Mouse (Mus musculus): ENCODE data around the gene Kifc3. TPM values are rescaled to one million over a fixed set of nuclear protein-coding genes. Genes with fewer than 3 reads are reported as not detected.
"Not testable (repeated sequence)": the region's sequence is repeated elsewhere in the genome, so short reads cannot be mapped to it uniquely, and the experiment has no call there.

The Kifc3 gene
- total RNA-seq (2021): 10 to 100 TPM in 1 of 2 experiments, 1 to 10 TPM in 1; 6.9 to 10.9 TPM
- long read RNA-seq, experiment 1, partial matches to known transcripts: 1 of 5 reads
- long read RNA-seq, experiment 1, other reads (novel, unspliced or antisense): 3 of 5 reads
- long read RNA-seq, experiment 2, partial matches to known transcripts: 3 of 11 reads
- long read RNA-seq, experiment 2, other reads (novel, unspliced or antisense): 5 of 11 reads

DNA sequence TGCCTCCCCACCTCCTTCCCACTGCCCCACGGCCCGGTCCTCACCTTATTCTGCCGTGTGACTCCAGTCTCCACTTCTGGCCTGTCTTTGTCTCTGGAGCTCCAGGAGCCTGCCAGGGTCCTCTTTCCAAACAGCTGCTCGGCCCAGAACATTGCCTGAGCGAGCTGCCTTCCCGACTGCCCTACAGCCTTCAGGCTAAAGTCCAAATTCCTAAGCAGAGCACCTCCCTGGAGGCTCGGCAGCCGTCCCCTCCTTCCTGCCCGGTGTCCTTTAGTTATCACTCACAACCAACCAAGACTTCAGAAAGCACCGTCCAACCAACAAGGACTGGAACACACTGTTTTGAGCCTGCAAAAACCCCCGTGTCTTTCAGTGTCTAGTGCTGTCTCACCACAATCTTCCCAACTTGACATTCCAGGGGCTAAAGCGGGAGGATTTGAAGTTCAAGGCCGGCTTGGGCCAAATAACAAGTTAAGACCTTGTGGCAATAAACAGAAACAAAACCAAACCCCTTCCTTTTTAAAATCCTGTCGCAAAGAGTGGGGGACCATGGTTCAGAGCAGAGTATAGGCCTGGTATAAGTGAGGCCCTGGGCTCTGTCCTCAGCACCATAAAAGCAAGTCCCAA is at the start of gene Kifc3:
Gene Kifc3, minus strand, starts transcription at position 164 of the 627 bp plus-strand sequence.
- peak; percentile 22 to 30 for DNase-seq
- intact Hi-C loops (cut with DNase I): loop anchor here (5.0 to 10.0 kb wide), 2 partner anchors 35 to 98 kb away; no protein-coding TSS in a partner anchor

DNA sequence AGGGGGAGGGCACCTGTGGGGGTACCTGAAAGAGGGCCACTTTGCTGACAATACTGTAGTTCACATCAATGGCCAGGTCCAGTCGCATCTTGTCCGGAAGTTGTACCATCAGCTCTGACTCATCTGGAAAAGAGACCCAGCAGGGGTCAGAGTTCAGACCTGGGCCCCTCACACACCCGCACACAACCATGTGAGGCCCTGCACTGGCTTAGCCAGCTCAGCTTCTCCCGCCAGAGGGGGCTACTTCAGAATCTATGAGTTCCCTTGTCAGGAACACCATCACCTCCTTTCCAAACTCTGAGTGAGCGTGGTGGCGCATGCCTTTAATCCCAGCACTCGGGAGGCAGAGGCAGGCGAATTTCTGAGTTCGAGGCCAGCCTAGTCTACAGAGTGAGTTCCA is 49.4 kb upstream of the Kifc3 start:
- intact Hi-C loops (cut with DNase I): no loop called here

DNA sequence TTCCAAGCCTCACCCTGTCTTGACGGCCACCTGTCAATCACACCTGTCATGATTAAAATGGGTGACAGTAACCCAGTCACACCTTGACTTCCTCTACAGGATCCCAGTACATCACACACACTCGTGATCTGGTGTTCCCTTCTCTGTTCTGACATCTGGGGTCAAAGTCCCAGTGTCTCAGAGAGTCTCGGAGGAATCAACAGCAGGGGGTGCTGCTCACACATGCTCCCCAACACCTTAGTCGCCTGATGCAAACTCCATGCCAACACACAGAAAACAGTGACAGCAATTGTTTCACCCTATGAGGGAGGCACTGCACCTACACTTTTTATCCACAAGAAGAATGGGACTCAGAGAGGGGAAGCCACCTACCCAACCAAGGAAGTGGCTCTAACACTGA is 47.2 kb upstream of the Kifc3 start:
- DNase-seq: no peak
- intact Hi-C loops (cut with DNase I): no loop called here

More for the DNA sequence above, 49.4 kb upstream of the Kifc3 start:
- DNase-seq: no peak

DNA sequence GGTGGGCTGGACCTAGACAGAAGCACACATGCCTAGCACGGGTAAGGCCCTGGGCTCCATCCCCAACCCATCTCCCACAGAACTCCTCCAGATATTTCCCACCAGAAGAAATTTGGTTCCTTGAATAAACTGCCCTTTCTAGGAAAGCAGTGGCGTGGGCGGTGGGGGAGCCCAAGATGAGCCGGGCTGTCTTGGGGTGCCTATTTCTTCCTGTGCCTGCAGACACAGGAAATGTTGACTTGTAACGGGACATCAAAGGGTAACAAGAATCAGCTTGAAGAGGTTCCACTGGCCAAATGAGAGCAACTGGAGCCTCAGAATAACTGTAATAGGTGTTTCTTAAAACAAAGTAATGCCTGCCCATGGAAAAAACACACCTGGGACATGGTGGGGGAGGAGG is 44.7 kb upstream of the Kifc3 start:
- DNase-seq: no peak
- intact Hi-C loops (cut with DNase I): no loop called here

DNA sequence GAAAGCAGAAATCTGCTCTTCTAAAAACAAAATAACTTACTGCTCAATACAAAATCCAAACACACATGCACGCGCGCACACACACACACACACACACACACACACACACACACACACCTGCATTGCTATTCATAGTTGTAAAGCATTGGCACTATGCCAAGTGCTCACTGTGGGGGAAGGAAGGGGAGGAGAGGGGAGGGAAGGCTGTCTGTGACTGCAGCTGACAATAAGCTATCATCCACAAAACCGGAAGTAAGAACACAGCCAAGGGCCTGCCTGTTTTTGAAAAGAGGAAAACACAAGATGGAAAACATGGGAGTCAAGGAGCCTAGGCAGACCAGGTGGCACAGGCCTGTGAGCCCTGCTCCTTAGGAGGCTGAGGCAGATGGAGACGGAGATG is 42.6 kb upstream of the Kifc3 start:
- peak in 1 of 2 experiments; percentile 17 for DNase-seq
- intact Hi-C loops (cut with DNase I): no loop called here

DNA sequence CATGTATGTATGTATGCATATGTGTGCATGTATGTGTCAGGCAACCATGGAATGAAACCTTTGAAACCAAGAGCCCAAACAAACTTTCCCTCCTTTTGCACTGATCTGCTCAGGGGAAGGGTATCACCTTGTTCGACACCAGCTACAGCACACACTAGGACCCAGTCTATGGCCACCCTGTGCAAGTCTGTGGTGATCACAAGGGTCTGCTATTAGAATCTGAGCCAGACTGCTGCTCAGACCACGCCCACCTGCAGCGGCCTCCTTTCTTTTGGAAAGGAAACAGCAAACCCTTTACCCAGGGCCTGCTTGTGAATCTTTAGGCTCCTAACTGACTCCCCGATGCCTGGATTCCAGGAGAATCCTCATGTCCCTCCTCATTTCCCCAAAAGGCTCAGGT is 41.2 kb upstream of the Kifc3 start:
- intact Hi-C loops (cut with DNase I): no loop called here
- DNase-seq: no peak

DNA sequence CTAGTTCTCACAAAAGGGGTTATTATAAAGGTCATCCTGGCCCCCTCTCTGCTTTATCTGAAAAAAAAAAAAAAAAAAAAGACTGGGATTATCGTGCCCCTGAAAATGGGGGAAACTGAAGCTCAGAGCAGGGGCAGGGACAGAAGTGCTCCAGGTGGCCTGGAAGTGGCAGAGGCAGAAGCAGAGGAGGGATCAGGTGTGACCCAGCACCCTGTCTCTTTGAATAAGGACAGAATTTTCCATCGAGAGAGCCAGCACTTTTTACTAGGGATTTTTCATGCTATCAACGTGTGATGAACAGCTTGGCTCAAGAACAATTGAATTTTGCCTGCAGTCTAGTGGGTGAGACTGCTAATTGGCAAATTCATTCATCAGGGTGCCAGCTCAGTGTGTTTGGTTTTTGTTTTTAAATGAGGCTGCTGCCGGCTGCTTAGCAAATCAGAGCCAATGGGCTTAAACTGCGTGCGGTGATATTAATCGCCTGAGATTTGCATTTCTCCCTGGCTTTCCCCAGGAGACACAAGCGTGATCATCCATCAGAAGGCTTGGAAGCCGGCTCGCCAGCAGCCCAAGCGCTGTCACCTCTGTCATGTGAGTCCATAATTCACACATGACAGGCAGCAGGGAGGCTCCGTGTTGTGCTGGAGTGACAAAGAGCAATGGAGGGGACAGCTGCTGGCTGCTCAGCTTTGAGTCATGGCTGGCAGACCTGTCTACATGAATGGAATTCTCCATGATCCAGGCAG is 40.4 kb upstream of the Kifc3 start:
- intact Hi-C loops (cut with DNase I): no loop called here
- no peak for DNase-seq

DNA sequence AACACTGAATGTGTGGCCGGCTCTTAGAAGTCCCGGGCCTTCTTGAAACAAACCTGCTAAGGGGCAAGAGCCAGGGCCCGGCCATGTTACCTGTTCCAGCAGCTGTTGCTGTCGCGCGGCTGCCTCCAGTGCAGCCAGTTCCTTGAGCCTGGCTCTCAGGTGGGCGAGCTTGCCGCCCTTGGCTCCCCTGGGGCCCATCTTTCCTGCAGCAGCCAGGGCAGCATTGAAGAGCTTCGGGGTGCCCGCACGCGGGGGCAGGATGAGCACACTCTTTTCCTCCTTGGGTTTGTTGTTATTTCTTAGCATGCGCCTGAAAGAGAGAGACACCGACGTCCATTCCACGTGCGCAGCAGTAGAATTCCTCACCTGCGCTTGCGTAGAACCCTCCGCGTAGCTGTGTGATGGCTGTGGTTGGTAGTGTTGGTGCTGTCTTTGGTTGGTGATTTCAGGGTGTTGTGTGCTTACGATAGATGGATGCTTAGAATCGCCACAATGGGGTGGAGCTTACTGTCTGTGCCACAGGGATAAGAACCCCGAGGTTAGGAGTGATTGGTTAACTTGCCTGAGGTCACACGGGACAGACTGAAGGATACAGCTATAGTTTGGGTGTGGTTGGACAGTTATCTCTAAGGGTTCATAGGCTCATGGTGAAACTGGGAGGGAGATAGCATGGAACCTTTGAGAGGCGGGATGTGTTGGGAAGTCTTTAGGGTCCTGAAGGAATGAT is 39.6 kb upstream of the Kifc3 start:
- intact Hi-C loops (cut with DNase I): no loop called here
- DNase-seq: no peak

DNA sequence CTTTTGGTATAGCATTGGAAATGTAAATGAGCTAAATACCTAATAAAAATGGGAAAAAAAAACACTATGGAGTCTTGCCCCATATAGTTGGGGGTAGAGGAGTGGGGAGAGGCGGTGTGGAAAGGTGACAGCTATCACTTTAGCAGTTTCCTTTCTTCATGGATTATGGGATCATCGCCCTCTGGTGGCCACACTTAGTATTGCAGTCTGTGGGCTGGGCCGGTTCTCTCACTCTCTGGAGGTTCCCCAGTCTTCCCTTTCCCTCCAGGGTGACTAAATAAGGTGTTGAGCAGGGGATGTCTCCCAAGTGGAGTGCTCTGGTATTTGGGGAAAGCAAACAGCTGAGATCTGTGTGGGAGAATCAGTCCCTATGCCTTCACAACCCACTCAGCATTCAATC is 33.1 kb upstream of the Kifc3 start:
- DNase-seq: peak; percentile 67 to 75
- intact Hi-C loops (cut with DNase I): no loop called here

DNA sequence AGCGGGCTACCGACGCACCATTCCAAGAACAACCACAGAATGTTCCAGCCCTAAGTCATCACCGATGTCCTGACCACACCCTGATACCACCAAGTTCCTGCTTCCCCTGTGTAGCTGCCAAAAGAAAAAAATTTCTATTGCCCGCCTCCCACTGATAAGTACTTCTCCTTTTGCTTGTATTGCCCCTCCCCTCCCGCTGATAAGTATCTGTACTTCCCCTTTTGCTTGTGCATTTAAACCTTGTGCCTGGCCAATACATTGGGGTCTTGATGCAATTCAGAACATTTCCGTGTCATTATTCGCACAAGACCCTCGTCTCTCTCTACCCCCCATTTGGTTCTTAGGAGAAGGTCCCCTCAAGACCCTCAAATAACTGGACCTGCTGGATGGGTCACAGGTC is 27.5 kb upstream of the Kifc3 start:
- intact Hi-C loops (cut with DNase I); DNase-seq: not testable (repeated sequence)

DNA sequence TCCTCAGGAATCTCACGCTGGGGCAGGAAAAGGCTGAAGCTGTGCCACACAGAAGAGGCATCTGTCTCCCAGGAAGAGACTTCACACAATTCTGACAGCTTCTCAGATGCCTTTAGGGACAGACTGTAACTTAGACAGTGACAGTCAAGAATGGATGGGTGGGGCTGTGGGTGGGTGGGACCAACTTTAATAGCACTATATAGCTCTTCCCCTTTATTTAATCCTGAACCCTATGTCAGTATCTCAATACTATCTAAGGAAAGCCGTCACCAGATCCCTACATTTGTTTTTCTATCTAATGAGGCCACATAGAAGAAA is 24.5 kb upstream of the Kifc3 start:
- no peak for DNase-seq

DNA sequence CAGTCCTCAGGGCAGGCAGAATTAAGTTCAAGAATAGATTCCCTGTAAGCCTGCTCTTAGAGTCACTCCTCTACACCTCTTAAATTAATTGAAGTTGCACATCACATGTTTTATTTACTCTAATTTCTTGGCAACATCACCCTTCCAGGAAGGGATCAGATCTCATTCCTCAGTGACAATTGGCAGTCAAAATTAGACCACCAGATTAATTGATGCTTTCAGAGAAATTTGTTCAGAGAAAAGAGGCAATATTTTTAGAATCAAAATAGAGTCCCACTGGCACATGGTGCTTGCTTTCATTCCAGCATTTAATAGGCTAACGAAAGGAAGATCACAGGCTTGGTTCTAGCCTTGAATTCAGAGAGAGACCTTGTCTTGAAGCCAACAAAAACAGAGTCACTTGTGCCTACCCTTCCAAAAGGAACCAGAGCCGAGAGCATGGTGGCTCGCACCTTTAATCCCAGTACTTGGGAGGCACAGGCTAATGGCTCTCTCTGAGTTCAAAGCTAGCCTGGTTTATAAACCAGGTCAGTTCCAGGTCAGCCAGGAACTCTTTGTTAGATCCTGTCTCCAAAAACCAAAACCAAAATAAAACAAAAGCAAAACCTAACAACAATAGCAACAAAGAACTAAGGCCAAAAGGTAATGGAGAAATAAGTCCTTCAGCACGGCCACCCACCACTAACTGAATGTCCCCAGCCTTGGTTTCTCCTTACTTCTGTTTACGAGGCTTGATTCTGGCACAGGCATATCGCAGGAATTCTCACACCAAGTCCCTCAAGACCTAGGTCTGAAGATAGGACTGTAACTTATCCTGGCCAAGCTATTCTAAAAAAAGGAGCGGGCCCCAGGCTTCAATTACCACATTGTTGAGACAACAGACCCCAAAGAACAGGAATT is 23.9 kb upstream of the Kifc3 start:
- intact Hi-C loops (cut with DNase I): no loop called here
- no peak for DNase-seq

More for the DNA sequence above, 24.5 kb upstream of the Kifc3 start:
- intact Hi-C loops (cut with DNase I): no loop called here

DNA sequence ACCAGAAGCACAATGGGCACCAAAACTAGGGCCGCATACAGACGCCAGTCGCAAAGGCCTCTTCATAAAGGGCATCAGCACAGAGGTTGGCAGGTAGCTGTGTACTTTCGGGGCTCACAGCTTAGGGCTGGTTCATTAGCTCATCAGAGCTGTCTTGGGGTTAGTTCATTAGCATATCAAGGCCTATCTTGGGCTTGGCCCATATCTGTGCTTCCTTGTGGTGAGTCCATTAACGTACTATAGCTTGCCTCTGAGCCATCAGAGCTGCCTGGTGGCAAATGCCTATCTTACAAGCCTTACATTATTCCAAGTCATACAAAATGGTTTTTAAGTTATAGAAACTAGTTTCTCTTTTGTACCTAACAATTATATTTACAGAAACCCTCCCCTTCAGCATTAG is 21.4 kb upstream of the Kifc3 start:
- intact Hi-C loops (cut with DNase I): no loop called here
- DNase-seq: no peak

DNA sequence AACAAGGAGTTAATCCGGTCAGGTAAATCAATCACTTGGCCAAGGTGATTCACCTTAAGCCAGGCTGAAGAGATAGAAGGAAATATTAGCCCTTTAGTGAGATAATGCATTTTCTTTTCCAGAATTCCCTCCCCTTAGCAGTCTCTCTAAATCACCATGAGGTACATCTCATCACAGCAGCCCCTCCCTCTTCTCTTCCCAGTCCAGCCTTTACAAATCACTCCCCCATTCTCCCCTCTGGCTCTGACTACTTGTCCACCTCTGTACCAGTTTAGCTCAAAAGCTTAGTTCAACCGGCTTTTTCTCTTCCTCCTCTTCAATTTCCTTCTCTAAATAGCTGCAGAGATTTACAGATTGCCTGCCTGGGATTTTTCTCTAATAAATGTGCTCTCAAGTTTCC is 18.4 kb upstream of the Kifc3 start:
- intact Hi-C loops (cut with DNase I): no loop called here
- DNase-seq: no peak

DNA sequence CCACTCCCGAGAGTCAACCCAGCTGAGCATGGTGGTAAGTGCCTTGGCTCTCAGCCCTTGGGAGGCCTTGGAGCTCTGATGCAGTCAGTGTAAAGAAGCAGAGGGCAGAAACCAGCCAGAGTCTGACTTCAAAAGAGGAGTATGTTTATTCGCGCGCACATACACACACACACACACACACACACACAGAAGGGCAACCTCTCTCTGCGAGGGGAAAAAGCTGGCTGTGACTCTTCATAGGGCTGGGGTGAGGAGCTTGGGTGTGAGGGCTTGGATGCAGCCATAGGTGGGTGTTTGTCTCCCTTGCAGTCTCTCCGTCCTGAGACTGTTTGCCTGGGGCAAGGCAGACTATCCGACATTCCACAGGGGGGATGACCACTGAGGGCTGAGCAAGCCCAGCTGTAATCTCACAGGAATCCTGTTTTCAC is 18.0 kb upstream of the Kifc3 start:
- DNase-seq: no peak
- intact Hi-C loops (cut with DNase I): no loop called here

DNA sequence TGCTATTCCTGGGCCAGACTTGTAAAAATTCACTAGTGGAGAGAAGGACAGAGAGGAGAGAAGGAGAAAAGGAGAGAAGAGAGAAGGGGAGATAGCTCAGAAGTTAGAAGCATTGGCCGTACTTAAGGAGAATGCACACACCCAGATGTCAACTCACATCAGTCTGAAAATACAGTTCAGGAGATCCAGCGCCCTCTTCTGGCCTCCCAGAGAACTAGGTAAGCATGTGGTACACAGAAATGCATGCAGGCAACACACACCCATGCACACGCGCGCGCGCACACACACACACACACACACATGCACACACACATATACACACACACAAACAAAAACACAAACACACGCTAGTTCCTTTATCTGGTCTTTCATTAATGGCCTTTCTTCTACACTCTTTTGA is 17.0 kb upstream of the Kifc3 start:
- intact Hi-C loops (cut with DNase I): no loop called here
- DNase-seq: no peak

DNA sequence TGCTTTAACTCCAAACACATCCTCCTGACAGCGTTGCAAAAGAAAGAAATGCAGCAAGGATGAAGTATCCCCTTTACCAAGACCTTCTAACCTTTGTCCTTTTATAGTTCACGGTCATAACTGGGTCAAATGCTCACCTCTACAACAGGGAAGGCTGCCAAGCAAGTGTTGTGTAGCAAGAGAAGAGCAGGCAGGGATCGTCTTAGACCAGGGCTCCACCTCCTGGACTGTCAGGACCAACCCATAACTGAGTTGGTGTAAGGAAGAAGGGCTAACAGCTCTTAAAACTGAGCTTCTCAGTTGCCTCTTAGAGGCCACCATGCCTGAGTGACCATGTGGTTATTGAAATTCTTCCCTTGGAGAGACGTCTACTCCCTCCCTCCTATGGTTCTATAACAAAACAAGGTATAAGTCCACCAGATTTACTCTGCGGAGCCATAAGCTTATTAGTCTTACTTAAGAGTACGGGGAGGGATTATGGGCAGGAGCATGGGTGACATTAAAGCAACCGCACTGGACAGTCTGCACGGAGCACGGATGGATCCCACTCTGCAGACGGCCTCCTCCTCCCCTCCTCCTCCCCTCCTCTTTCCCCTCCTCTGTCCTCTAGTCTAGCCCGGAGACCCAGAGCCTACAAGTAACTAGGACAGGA is 13.2 kb upstream of the Kifc3 start:
- intact Hi-C loops (cut with DNase I): no loop called here
- no peak for DNase-seq

DNA sequence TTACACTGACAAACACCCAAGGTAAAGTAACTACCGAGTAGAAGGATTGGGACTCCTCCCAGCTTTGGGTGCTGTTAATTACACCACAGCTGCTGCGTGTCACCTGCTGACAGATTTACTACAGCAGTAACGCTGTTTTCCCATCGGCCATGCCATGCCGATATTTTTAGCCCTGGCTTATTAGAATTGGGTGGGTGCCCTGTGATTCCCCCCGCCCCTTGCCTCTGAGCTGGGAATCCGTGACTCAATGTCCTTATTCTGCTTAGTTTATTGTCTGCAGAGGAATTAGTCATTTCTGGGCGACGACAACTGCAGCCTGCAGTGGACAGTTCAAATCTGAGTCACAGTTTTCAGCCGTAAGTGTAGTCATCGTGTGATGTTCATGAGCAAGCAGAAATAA is 7.3 kb upstream of the Kifc3 start:
- intact Hi-C loops (cut with DNase I): loop anchor here (5.0 to 10.0 kb wide), 2 partner anchors 105 to 268 kb away; no protein-coding TSS in a partner anchor
- DNase-seq: peak; percentile 27 to 30

DNA sequence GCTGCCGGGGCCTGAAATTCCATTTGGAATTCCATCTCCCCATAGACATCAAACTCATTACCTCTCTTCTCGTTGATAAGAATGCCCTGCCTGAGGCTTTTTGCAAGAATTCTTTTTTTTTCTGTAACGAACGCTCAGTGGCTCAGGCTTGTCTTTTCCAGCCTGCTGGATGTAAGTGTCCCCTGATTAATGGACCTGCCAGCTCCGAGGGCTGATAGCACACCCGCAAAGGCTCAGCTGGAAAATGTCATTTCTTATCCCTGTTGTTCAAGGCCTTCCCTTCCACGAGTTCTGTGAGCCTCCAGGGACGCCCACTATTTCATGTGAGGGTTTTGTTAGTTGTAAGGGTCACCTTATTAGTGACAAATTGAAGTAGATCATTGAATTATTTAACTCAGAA is 3.3 kb upstream of the Kifc3 start:
- DNase-seq: no peak
- intact Hi-C loops (cut with DNase I): loop anchor here (5.0 to 10.0 kb wide), 2 partner anchors 101 to 264 kb away; no protein-coding TSS in a partner anchor

DNA sequence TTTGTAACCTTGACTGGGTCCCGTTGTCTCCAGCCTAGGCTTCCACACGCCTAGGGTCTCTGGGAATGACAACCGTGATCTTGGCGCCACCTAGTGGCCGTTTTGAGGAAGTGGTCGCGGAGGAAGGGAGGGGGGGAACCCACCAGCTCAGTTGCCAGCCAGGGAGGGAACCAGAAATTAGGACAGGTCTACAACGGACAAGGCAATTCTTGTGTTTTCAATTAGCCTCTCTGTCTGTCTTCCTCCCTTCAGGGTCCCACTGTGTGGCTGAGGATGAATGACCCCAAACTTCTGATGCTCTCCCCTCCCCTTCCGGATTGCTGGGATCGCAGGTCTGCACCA is 1.4 kb upstream of the Kifc3 start:
- intact Hi-C loops (cut with DNase I): loop anchor here (5.0 to 10.0 kb wide), 2 partner anchors 37 to 99 kb away; no protein-coding TSS in a partner anchor
- peak; percentile 49 to 57 for DNase-seq

All from gastrocnemius, postnatal 36 days (tissue).